Mouse (Mus musculus) erythroblast, adult 5-6 weeks (primary cell): ENCODE data around the gene Sstr4. TPM values are rescaled to one million over a fixed set of nuclear protein-coding genes. Genes with fewer than 3 reads are reported as not detected.

Experiments used
- ATAC-seq: replicated peaks from 2 replicates; pipeline ENCODE4 v1.8.0; 2016; ENCODE audit warnings: moderate number of reproducible peaks, mild to moderate bottlenecking, moderate TSS enrichment, inconsistent platforms; ENCODE audit not compliant: poor library complexity, low FRiP score, severe bottlenecking
- total RNA-seq, 2 experiments: library from RNA; stranded (forward) in 1 of 2; stranded (reverse) in 1 of 2; fragments of 150-400 nt in 1 of 2; fragments of 200-764, 138-1000 nt in 1 of 2; gene quantifications; 2 replicates each; pipeline versions ENCODE4 v1.2.3 to v1.2.4; 2015 to 2017; ENCODE audit warnings: low replicate concordance in 2 of 2

Sstr4 gene
- total RNA-seq, 2 experiments from 2014 or later, result 0.77 TPM; not detected in 1

DNA sequence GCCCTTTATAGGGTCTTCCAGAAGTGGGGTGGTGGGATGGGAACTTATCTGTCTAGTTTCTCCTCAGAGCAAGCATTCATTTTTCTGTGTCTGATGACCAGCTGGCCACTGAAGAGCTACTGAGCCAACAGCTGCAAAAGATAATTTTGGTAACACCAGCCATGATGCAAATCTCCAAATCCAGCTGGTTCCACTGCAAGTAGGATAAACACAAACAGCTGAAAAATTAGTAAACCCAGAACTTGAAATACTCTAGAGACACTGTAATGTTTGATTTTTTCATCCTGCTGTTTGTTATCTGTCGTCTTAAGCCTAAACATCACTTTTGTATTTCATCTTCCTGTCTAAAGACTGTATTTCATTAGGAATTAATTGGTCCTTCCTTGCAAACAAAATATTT lies 26.6 kb downstream of the Sstr4 start:
- ATAC-seq, result no peak

GRCm38 (mm10) chr2:148425709-148426382 lies 30.7 kb downstream of the Sstr4 start:
- ATAC-seq, result no peak

- ATAC-seq, result no peak
Observed at GRCm38 (mm10) chr2:148427553-148427952, 32.4 kb downstream of the Sstr4 start.

GRCm38 (mm10) chr2:148428523-148428922 lies 33.4 kb downstream of the Sstr4 start:
- no peak for ATAC-seq

DNA sequence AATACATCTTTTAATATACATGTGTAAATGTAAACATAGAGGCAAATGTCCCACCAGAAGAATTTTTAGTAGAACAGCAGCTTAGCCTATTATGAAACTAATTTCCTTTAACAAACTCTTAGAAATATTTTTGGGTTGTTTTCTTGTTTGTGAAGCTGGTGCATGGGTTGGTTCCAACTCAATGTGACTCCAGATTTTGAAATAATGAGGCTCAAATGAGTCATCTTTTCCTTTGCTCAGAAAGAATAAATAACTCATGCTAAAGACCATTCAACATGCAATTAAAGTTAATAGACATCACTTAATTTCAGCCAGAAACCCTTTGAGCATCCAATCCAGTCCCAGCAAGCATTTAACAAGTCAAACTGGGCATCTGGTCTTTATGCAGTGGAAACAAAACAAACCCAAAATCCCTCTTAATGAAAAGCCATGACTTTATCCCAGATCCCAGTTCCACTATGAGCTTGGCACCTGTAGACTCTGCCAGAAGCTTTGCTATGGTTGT lies 33.9 kb downstream of the Sstr4 start:
- no peak for ATAC-seq

- ATAC-seq, result no peak
Observed at GRCm38 (mm10) chr2:148430941-148431340, 35.8 kb downstream of the Sstr4 start.

DNA sequence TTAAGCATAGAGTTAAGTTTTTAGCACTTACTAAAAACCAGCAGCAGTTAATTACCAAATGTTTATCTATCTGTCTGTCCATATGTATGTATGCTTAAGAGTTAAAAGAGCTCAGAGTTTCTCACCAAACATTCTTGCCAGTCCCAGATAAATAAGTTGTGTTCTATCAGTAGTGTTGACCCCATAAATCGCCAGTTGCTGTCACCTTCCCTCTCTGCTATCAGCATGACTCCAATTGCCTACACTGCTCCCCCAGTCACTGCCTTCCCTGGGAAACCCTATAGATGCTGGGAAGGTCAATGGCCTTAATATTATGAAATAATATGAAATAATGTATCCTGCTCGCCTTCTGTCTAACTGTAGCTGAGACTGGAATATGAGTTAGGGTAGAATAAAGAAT lies 37.2 kb downstream of the Sstr4 start:
- no peak for ATAC-seq

GRCm38 (mm10) chr2:148436285-148436684 lies 41.1 kb downstream of the Sstr4 start:
- no peak for ATAC-seq

- ATAC-seq, result no peak
Observed at GRCm38 (mm10) chr2:148439691-148440276, 44.6 kb downstream of the Sstr4 start.

GRCm38 (mm10) chr2:148441421-148441820 lies 46.3 kb downstream of the Sstr4 start:
- no peak for ATAC-seq

GRCm38 (mm10) chr2:148442172-148442571 lies 47.0 kb downstream of the Sstr4 start:
- no peak for ATAC-seq

GRCm38 (mm10) chr2:148442710-148443109 lies 47.6 kb downstream of the Sstr4 start:
- no peak for ATAC-seq

- ATAC-seq, result no peak; the same call in 1 of the 2 replicates
Observed at GRCm38 (mm10) chr2:148443249-148443958, 48.3 kb downstream of the Sstr4 start, which contains the start of gene Cd93. Gene Cd93, minus strand, starts transcription at chr2:148443563.

- ATAC-seq, result no peak
Observed at GRCm38 (mm10) chr2:148444472-148444871, 49.3 kb downstream of the Sstr4 start.

- no peak for ATAC-seq
Observed at GRCm38 (mm10) chr2:148445616-148446015, 50.5 kb downstream of the Sstr4 start.

Other genes starting within 250 kb of the Sstr4 start
- 2.3 and 3.1 TPM in 2 replicates for gene Thbd, start 12.8 kb downstream of the Sstr4 start, total RNA-seq (2015; ENCODE audit: low replicate concordance)
- gene Thbd, start 12.8 kb downstream of the Sstr4 start, total RNA-seq (2017; ENCODE audit: low replicate concordance), result 2.9 and 4.7 TPM in 2 replicates
- 8.8 and 14.2 TPM in 2 replicates for gene Cd93, start 48.2 kb downstream of the Sstr4 start, total RNA-seq (2015; ENCODE audit: low replicate concordance)
- 9.1 and 9.4 TPM in 2 replicates for gene Cd93, start 48.2 kb downstream of the Sstr4 start, total RNA-seq (2017; ENCODE audit: low replicate concordance)